Comparison of ENCODE assay signal across 18 mouse cellular contexts in genomic region chr7:89555170-89555569, GRCm38 (mm10). TPM values are rescaled to one million over a fixed set of nuclear protein-coding genes. Genes with fewer than 3 reads are reported as not detected.
A peak's percentile ranks its signal among the peaks of the same experiment; 100 is the strongest.
DNase-seq lines count a peak whose midpoint lies in the region; ATAC-seq and TF ChIP-seq lines count a peak whose summit lies in the region.
"Had no signal": no experiment of that assay in that cellular context is flagged by ENCODE, and none has a peak within 500 bp of the region (broad histone marks: within the 10 kb centered on the region; RNA-seq: fewer than 3 reads in every experiment).

No protein-coding gene starts in this region.

- no peak overlapping the region for H3K27ac ChIP-seq in forebrain, postnatal 0 days (ENCODE audit: low read depth, low read length)
- no peak overlapping the region for H3K27ac ChIP-seq in forebrain, embryonic 12.5 days
- H3K27ac ChIP-seq in midbrain, embryonic 10.5 days (replicated peaks), result no peak overlapping the region
- H3K27ac ChIP-seq: embryonic facial prominence, embryonic 10.5 days; kidney, postnatal 0 days had no signal

- WGBS in forebrain, postnatal 0 days, result 33% methylated on average over 4 of the region's 4 CpGs
- WGBS in forebrain, embryonic 12.5 days, result 33% methylated on average over 4 of the region's 4 CpGs
- 60% methylated on average over 4 of the region's 4 CpGs for WGBS in midbrain, embryonic 10.5 days

- H3K4me2 ChIP-seq in forebrain, postnatal 0 days (ENCODE audit: low read depth), result no peak overlapping the region
- H3K4me2 ChIP-seq in forebrain, embryonic 12.5 days, result no peak overlapping the region
- H3K4me2 ChIP-seq: heart, embryonic 11.5 days had no signal

- no peak for TF ChIP-seq CTCF in forebrain, postnatal 0 days (IDR thresholded peaks at IDR 0.05; ENCODE audit: low read depth)

- H3K4me3 ChIP-seq in forebrain, postnatal 0 days (ENCODE audit: low read depth, low read length), result no peak overlapping the region
- H3K4me3 ChIP-seq in forebrain, embryonic 12.5 days (replicated peaks), result no peak overlapping the region
- H3K4me3 ChIP-seq in midbrain, embryonic 10.5 days, result no peak overlapping the region
- H3K4me3 ChIP-seq: embryonic facial prominence, embryonic 10.5 days had no signal

- H3K9me3 ChIP-seq in forebrain, postnatal 0 days (ENCODE audit: low read length), result no peaks in the 10 kb centered on the region
- H3K9me3 ChIP-seq in forebrain, embryonic 12.5 days, result no peaks in the 10 kb centered on the region
- H3K9me3 ChIP-seq in midbrain, embryonic 10.5 days (replicated peaks), result no peaks in the 10 kb centered on the region
- H3K9me3 ChIP-seq: embryonic facial prominence, embryonic 10.5 days had no signal

- H3K36me3 ChIP-seq in forebrain, postnatal 0 days (ENCODE audit: insufficient read depth), result no peaks in the 10 kb centered on the region
- no peaks in the 10 kb centered on the region for H3K36me3 ChIP-seq in forebrain, embryonic 12.5 days (replicated peaks)
- H3K36me3 ChIP-seq in midbrain, embryonic 10.5 days, result no peaks in the 10 kb centered on the region
- H3K36me3 ChIP-seq: embryonic facial prominence, embryonic 10.5 days had no signal

- peak; percentile 23; the same call in 1 of the 2 replicates for ATAC-seq in forebrain, postnatal 0 days
- no peak for ATAC-seq in forebrain, embryonic 12.5 days (ENCODE audit: low FRiP score)
- ATAC-seq in CD4-positive, CD25-positive, alpha-beta regulatory T cell, adult 4 months, result no peak

- no peaks in the 10 kb centered on the region for H3K27me3 ChIP-seq in forebrain, postnatal 0 days (ENCODE audit: insufficient read depth, low read length)
- no peaks in the 10 kb centered on the region for H3K27me3 ChIP-seq in forebrain, embryonic 12.5 days
- no peaks in the 10 kb centered on the region for H3K27me3 ChIP-seq in midbrain, embryonic 10.5 days (ENCODE audit: low read depth, poor library complexity, severe bottlenecking)

- no peak for DNase-seq in forebrain, postnatal 0 days
- DNase-seq in lung, postnatal 4 days, result peak; percentile 7 to 50
- DNase-seq in lung, postnatal 10 days, result no peak
- DNase-seq in midbrain, embryonic 10.5 days (ENCODE audit: low spot score), result peak; percentile 19
- peak; percentile 20 for DNase-seq in retina, embryonic 14.5 days (ENCODE audit: low spot score)
- DNase-seq in spleen, postnatal 4 days (ENCODE audit: low spot score in 2 of 2), result no peak
- DNase-seq: B cell, adult 2 months; cerebellum, adult 9-11 months; gastrocnemius, postnatal 36 days; heart, postnatal 14 days; left cerebral cortex, postnatal 4 days; thymus, postnatal 25 days had no signal

- H3K9ac ChIP-seq in forebrain, postnatal 0 days, result no peak overlapping the region
- H3K9ac ChIP-seq in forebrain, embryonic 12.5 days, result no peak overlapping the region

- no peaks in the 10 kb centered on the region for H3K4me1 ChIP-seq in forebrain, postnatal 0 days (ENCODE audit: insufficient read depth)
- peaks cover 5% of the 10 kb centered on the region for H3K4me1 ChIP-seq in forebrain, embryonic 12.5 days
- H3K4me1 ChIP-seq in midbrain, embryonic 10.5 days, result peaks cover 9% of the 10 kb centered on the region

RNA-seq across cellular contexts. Expression of gene Prss23, which starts 28.2 kb away (rescaled TPM):
- total RNA-seq in forebrain, postnatal 0 days (2014; rRNA removed), result 9.0 and 18.1 TPM in 2 replicates
- polyA plus RNA-seq in forebrain, postnatal 0 days (2015; fragmentation: Nextera tagmentation; extraction: Ambion mirVana), result 9.7 and 11.5 TPM in 2 replicates
- polyA plus RNA-seq in forebrain, embryonic 12.5 days (2016; fragmentation: Nextera tagmentation; extraction: Ambion mirVana), result 21.3 and 22.3 TPM in 2 replicates
- polyA plus RNA-seq in midbrain, embryonic 10.5 days (2016; fragmentation: Nextera tagmentation; extraction: Ambion mirVana), result 24.1 and 26.4 TPM in 2 replicates
- polyA plus RNA-seq in CD4-positive, CD25-positive, alpha-beta regulatory T cell, adult 4 months (2017; shearing (Covaris generic)), result not detected
- total RNA-seq: monocyte, adult 5-6 weeks had no signal

Comparison
In these comparisons a context has a peak if more than half of its experiments do, and no peak if none do; other contexts are left out.
1. DNase-seq: peak in lung, postnatal 4 days (2 of 2), midbrain, embryonic 10.5 days (single experiment) and retina, embryonic 14.5 days (single experiment); none in forebrain, postnatal 0 days (single experiment), lung, postnatal 10 days (single experiment) and spleen, postnatal 4 days (0 of 2).
2. RNA of gene Prss23, which starts 28.2 kb away (polyA plus RNA-seq): 24.1 to 26.4 TPM in midbrain, embryonic 10.5 days, 21.3 to 22.3 TPM in forebrain, embryonic 12.5 days and 9.7 to 11.5 TPM in forebrain, postnatal 0 days; not detected in CD4-positive, CD25-positive, alpha-beta regulatory T cell, adult 4 months; every median in the first group is over 10 times any median in the second.